10 mouse cellular contexts compared by ENCODE assay signal in genomic region chr11:96906431-96907161, GRCm38 (mm10). TPM values are rescaled to one million over a fixed set of nuclear protein-coding genes. Genes with fewer than 3 reads are reported as not detected.
DNase-seq lines count a peak whose midpoint lies in the region; ATAC-seq and TF ChIP-seq lines count a peak whose summit lies in the region.
"Had no signal": no experiment of that assay in that cellular context is flagged by ENCODE, and none has a peak within 500 bp of the region (broad histone marks: within the 10 kb centered on the region; RNA-seq: fewer than 3 reads in every experiment).

No protein-coding gene starts in this region.

- H3K4me3 ChIP-seq in left cerebral cortex, adult 2 months = no peak overlapping the region
- no peak overlapping the region for H3K4me3 ChIP-seq in forebrain, embryonic 14.5 days (ENCODE audit: low read depth, low read length)
- no peak overlapping the region for H3K4me3 ChIP-seq in hindbrain, embryonic 12.5 days
- no peak overlapping the region for H3K4me3 ChIP-seq in midbrain, embryonic 14.5 days (replicated peaks; ENCODE audit: low read depth, low read length)
- H3K4me3 ChIP-seq: embryonic facial prominence, embryonic 15.5 days had no signal

- H3K4me2 ChIP-seq in forebrain, embryonic 14.5 days (ENCODE audit: low read length) = no peak overlapping the region
- 0 out of 2 replicates have a peak overlapping the region, but pooled peaks have one; percentile 19 for H3K4me2 ChIP-seq in hindbrain, embryonic 12.5 days (replicated peaks)
- H3K4me2 ChIP-seq in midbrain, embryonic 14.5 days (ENCODE audit: low read length) = no peak overlapping the region
- H3K4me2 ChIP-seq: embryonic facial prominence, embryonic 15.5 days had no signal

- no peaks in the 10 kb centered on the region for H3K9me3 ChIP-seq in forebrain, embryonic 14.5 days (replicated peaks; ENCODE audit: control insufficient read depth, low read length)
- no peaks in the 10 kb centered on the region for H3K9me3 ChIP-seq in hindbrain, embryonic 12.5 days (replicated peaks)
- H3K9me3 ChIP-seq in midbrain, embryonic 14.5 days (ENCODE audit: control insufficient read depth, low read length) = no peaks in the 10 kb centered on the region
- H3K9me3 ChIP-seq: embryonic facial prominence, embryonic 15.5 days; G1E had no signal

- peaks cover 33% of the 10 kb centered on the region for H3K36me3 ChIP-seq in forebrain, embryonic 14.5 days (ENCODE audit: control insufficient read depth, insufficient read depth, low read length)
- peaks cover 24% of the 10 kb centered on the region for H3K36me3 ChIP-seq in hindbrain, embryonic 12.5 days
- H3K36me3 ChIP-seq in midbrain, embryonic 14.5 days (ENCODE audit: control insufficient read depth, insufficient read depth, low read length) = peaks cover 35% of the 10 kb centered on the region

- H3K4me1 ChIP-seq in forebrain, embryonic 14.5 days (ENCODE audit: control insufficient read depth, insufficient read depth, low read length) = peaks cover 27% of the 10 kb centered on the region
- H3K4me1 ChIP-seq in hindbrain, embryonic 12.5 days = peaks cover 78% of the 10 kb centered on the region
- peaks cover 55% of the 10 kb centered on the region for H3K4me1 ChIP-seq in midbrain, embryonic 14.5 days (ENCODE audit: control insufficient read depth, insufficient read depth, low read length)

- no peak for TF ChIP-seq CTCF in left cerebral cortex, adult 2 months (IDR thresholded peaks at IDR 0.05)

- no peak for ATAC-seq in forebrain, embryonic 14.5 days
- peak; percentile 59; the same call in 1 of the 2 replicates for ATAC-seq in hindbrain, embryonic 12.5 days (ENCODE audit: low FRiP score)
- ATAC-seq in midbrain, embryonic 14.5 days (ENCODE audit: low FRiP score, low TSS enrichment) = no peak

- intact Hi-C loops in left cerebral cortex, adult 2 months (cut with DNase I) = no loop called here

- WGBS in forebrain, embryonic 14.5 days = 65% methylated on average over 15 of the region's 15 CpGs
- 22% methylated on average over 15 of the region's 15 CpGs for WGBS in hindbrain, embryonic 12.5 days
- 30% methylated on average over 15 of the region's 15 CpGs for WGBS in midbrain, embryonic 14.5 days

- H3K27me3 ChIP-seq in forebrain, embryonic 14.5 days (replicated peaks; ENCODE audit: control insufficient read depth, insufficient read depth, low read length) = no peaks in the 10 kb centered on the region
- no peaks in the 10 kb centered on the region for H3K27me3 ChIP-seq in hindbrain, embryonic 12.5 days
- no peaks in the 10 kb centered on the region for H3K27me3 ChIP-seq in midbrain, embryonic 14.5 days (ENCODE audit: control insufficient read depth, insufficient read depth, low read length)
- H3K27me3 ChIP-seq: embryonic facial prominence, embryonic 15.5 days had no signal

- 0 out of 2 replicates have a peak overlapping the region, but pooled peaks have one; percentile 40 for H3K27ac ChIP-seq in left cerebral cortex, adult 2 months
- H3K27ac ChIP-seq in forebrain, embryonic 14.5 days (ENCODE audit: low read depth, low read length) = peak overlapping the region; percentile 17; the same call in 1 of the 2 replicates
- H3K27ac ChIP-seq in hindbrain, embryonic 12.5 days = peak overlapping the region; percentile 93
- H3K27ac ChIP-seq in midbrain, embryonic 14.5 days (replicated peaks; ENCODE audit: low read depth, low read length) = peak overlapping the region; percentile 71
- H3K27ac ChIP-seq: embryonic facial prominence, embryonic 15.5 days had no signal

- no peak overlapping the region for H3K9ac ChIP-seq in forebrain, embryonic 14.5 days (ENCODE audit: low read length)
- peak overlapping the region; percentile 47; the same call in 1 of the 2 replicates for H3K9ac ChIP-seq in hindbrain, embryonic 12.5 days
- H3K9ac ChIP-seq in midbrain, embryonic 14.5 days (replicated peaks; ENCODE audit: low read length) = no peak overlapping the region; the same call in 1 of the 2 replicates
- H3K9ac ChIP-seq: embryonic facial prominence, embryonic 15.5 days had no signal

- no peak for DNase-seq in left cerebral cortex, adult 2 months (ENCODE audit: extremely low spot score in 1 of 2, low spot score in 2 of 2)
- DNase-seq in left cerebral cortex, adult 8-10 months (ENCODE audit: low spot score in 2 of 2) = no peak
- no peak for DNase-seq in forebrain, embryonic 14.5 days (ENCODE audit: low spot score)
- DNase-seq in midbrain, embryonic 14.5 days = no peak
- no peak for DNase-seq in frontal cortex, adult 2 months (ENCODE audit: extremely low spot score in 1 of 2, low spot score in 1 of 2)
- DNase-seq in thymus, postnatal 0 days (ENCODE audit: low spot score) = no peak
- no peak for DNase-seq in thymus, postnatal 10 days (ENCODE audit: low spot score in 2 of 2)

RNA-seq across cellular contexts. Expression of gene Cdk5rap3, which starts 9.7 kb away (rescaled TPM):
- total RNA-seq in left cerebral cortex, adult 2 months (2021) = 10 to 100 TPM; 28.6 to 30.0 TPM
- total RNA-seq in left cerebral cortex, adult 8-10 months (2022) = 10 to 100 TPM; 40.6 to 44.6 (median 41.9) TPM
- polyA plus RNA-seq in forebrain, embryonic 14.5 days (2014; fragmentation: Nextera tagmentation; extraction: Ambion mirVana) = 91.2 and 98.4 TPM in 2 replicates
- 98.8 and 98.9 TPM in 2 replicates for polyA plus RNA-seq in hindbrain, embryonic 12.5 days (2016; fragmentation: Nextera tagmentation; extraction: Ambion mirVana)
- 85.2 and 90.2 TPM in 2 replicates for polyA plus RNA-seq in midbrain, embryonic 14.5 days (2014; fragmentation: Nextera tagmentation; extraction: Ambion mirVana)
- 37.8 and 45.8 TPM in 2 replicates for polyA plus RNA-seq in frontal cortex, adult 2 months (2012; rRNA removed)
- polyA plus RNA-seq in thymus, postnatal 0 days (2015; fragmentation: Nextera tagmentation; extraction: Ambion mirVana) = 105 and 116 TPM in 2 replicates

RNA-seq across cellular contexts. Expression of gene Prr15l, which starts 21.3 kb away (rescaled TPM):
- not detected for total RNA-seq in left cerebral cortex, adult 2 months (2021)
- not detected for total RNA-seq in left cerebral cortex, adult 8-10 months (2022)
- polyA plus RNA-seq in forebrain, embryonic 14.5 days (2014; fragmentation: Nextera tagmentation; extraction: Ambion mirVana) = 0.09 TPM in 1 of 2 replicates, not detected in the other
- polyA plus RNA-seq in hindbrain, embryonic 12.5 days (2016; fragmentation: Nextera tagmentation; extraction: Ambion mirVana) = 0.53 and 1.5 TPM in 2 replicates
- polyA plus RNA-seq in midbrain, embryonic 14.5 days (2014; fragmentation: Nextera tagmentation; extraction: Ambion mirVana) = 0.16 and 0.24 TPM in 2 replicates
- not detected in 2 replicates for polyA plus RNA-seq in frontal cortex, adult 2 months (2012; rRNA removed)
- polyA plus RNA-seq in thymus, postnatal 0 days (2015; fragmentation: Nextera tagmentation; extraction: Ambion mirVana) = 1.0 and 1.5 TPM in 2 replicates

RNA-seq across cellular contexts. Expression of gene Pnpo, which starts 37.2 kb away (rescaled TPM):
- 10 to 100 TPM; 40.0 to 40.2 TPM for total RNA-seq in left cerebral cortex, adult 2 months (2021)
- 10 to 100 TPM; 43.7 to 51.2 (median 48.6) TPM for total RNA-seq in left cerebral cortex, adult 8-10 months (2022)
- 19.0 and 21.9 TPM in 2 replicates for polyA plus RNA-seq in forebrain, embryonic 14.5 days (2014; fragmentation: Nextera tagmentation; extraction: Ambion mirVana)
- polyA plus RNA-seq in hindbrain, embryonic 12.5 days (2016; fragmentation: Nextera tagmentation; extraction: Ambion mirVana) = 21.5 and 22.5 TPM in 2 replicates
- polyA plus RNA-seq in midbrain, embryonic 14.5 days (2014; fragmentation: Nextera tagmentation; extraction: Ambion mirVana) = 18.9 and 20.9 TPM in 2 replicates
- polyA plus RNA-seq in frontal cortex, adult 2 months (2012; rRNA removed) = 34.9 and 35.9 TPM in 2 replicates
- polyA plus RNA-seq in thymus, postnatal 0 days (2015; fragmentation: Nextera tagmentation; extraction: Ambion mirVana) = 39.0 and 39.5 TPM in 2 replicates

RNA-seq across cellular contexts. Expression of gene Copz2, which starts 56.9 kb away (rescaled TPM):
- 1 to 10 TPM; 4.8 to 5.0 TPM for total RNA-seq in left cerebral cortex, adult 2 months (2021)
- 10 to 100 TPM in 1 of 4 experiments, 1 to 10 TPM in 3; 6.4 to 10.7 (median 6.8) TPM for total RNA-seq in left cerebral cortex, adult 8-10 months (2022)
- polyA plus RNA-seq in forebrain, embryonic 14.5 days (2014; fragmentation: Nextera tagmentation; extraction: Ambion mirVana) = 14.7 and 15.0 TPM in 2 replicates
- 56.5 and 60.7 TPM in 2 replicates for polyA plus RNA-seq in hindbrain, embryonic 12.5 days (2016; fragmentation: Nextera tagmentation; extraction: Ambion mirVana)
- 6.5 and 16.0 TPM in 2 replicates for polyA plus RNA-seq in midbrain, embryonic 14.5 days (2014; fragmentation: Nextera tagmentation; extraction: Ambion mirVana)
- polyA plus RNA-seq in frontal cortex, adult 2 months (2012; rRNA removed) = 13.3 and 16.2 TPM in 2 replicates
- 55.8 and 60.7 TPM in 2 replicates for polyA plus RNA-seq in thymus, postnatal 0 days (2015; fragmentation: Nextera tagmentation; extraction: Ambion mirVana)

Comparison
In these comparisons a context has a peak if more than half of its experiments do, and no peak if none do; other contexts are left out.
1. H3K27ac ChIP-seq: peak in every context shown above with its lines; median percentile 93 in hindbrain, embryonic 12.5 days; 71 in midbrain, embryonic 14.5 days; 40 in left cerebral cortex, adult 2 months; 17 in forebrain, embryonic 14.5 days.